Mouse (Mus musculus) lung, embryonic 14.5 days (tissue): ENCODE data around the gene Trdmt1. TPM values are rescaled to one million over a fixed set of nuclear protein-coding genes. Genes with fewer than 3 reads are reported as not detected.

ENCODE experiments used
- ATAC-seq: fragments of 200-750 bp; cut with Nextera tagmentation; 2 replicates; pipeline ENCODE4 v1.8.0; 2017; ENCODE audit warnings: mild to moderate bottlenecking, moderate TSS enrichment, moderate library complexity; ENCODE audit not compliant: insufficient read depth
- DNase-seq: peaks from one replicate; pipeline ENCODE4 v3.0.0-alpha.2; 2015
- H3K27ac ChIP-seq: fragments of 300-500 bp; sonication (generic); 2 replicates; pipeline ENCODE4 v1.5.1; 2014; ENCODE audit warnings: low read depth, mild to moderate bottlenecking, moderate library complexity
- H3K27me3 ChIP-seq: fragments of 300-500 bp; sonication (generic); 2 replicates; pipeline ENCODE4 v1.6.1; 2014; ENCODE audit warnings: low read length, control low read depth; ENCODE audit not compliant: insufficient read depth
- H3K36me3 ChIP-seq: fragments of 300-500 bp; sonication (generic); 2 replicates; pipeline ENCODE4 v1.6.1; 2014; ENCODE audit warnings: control low read depth; ENCODE audit not compliant: insufficient read depth
- H3K4me1 ChIP-seq: fragments of 300-500 bp; sonication (generic); 2 replicates; pipeline ENCODE4 v1.6.1; 2014; ENCODE audit warnings: antibody characterized with exemption, control low read depth; ENCODE audit not compliant: insufficient read depth
- H3K4me2 ChIP-seq: fragments of 300-500 bp; sonication (generic); 2 replicates; pipeline ENCODE4 v1.6.1; 2014; ENCODE audit warnings: mild to moderate bottlenecking
- H3K4me3 ChIP-seq: fragments of 300-500 bp; sonication (generic); 2 replicates; pipeline ENCODE4 v1.5.1; 2014; ENCODE audit warnings: low read depth, low read length
- H3K9ac ChIP-seq: fragments of 300-500 bp; sonication (generic); 2 replicates; pipeline ENCODE4 v1.6.1; 2014
- H3K9me3 ChIP-seq: fragments of 300-500 bp; sonication (generic); 2 replicates; pipeline ENCODE4 v1.6.1; 2016; ENCODE audit warnings: low read depth, low read length, control low read depth
- CTCF ChIP-seq: IDR thresholded peaks from 2 replicates; pipeline ENCODE4 v1.5.1; 2016; ENCODE audit warnings: antibody characterized with exemption, low read depth
- WGBS: fragments of 180-500 bp; shearing (Covaris S2); extraction: QIAGEN DNeasy Blood & Tissue Kit; methylation state at CpG from one replicate; pipeline ENCODE4 v1.1.7; 2014; 5-methylcytosine and 5-hydroxymethylcytosine counted together
- polyA plus RNA-seq: library from polyadenylated mRNA; unstranded; fragments of >200 nt; fragmentation: Nextera tagmentation; extraction: Ambion mirVana; gene quantifications from 2 replicates; pipeline ENCODE4 v1.2.1, GENCODE M21; 2014

Trdmt1 gene
- polyA plus RNA-seq, 1 experiment from 2014 or later: 18.1 TPM

GRCm38 (mm10) chr2:13526205-13526604 is 18.3 kb downstream of the Trdmt1 start:
- DNase-seq (no peak), ATAC-seq (no peak)
- no peak overlapping the region for H3K4me2 ChIP-seq
- H3K4me3 ChIP-seq: no peak overlapping the region
- H3K27ac ChIP-seq: no peak overlapping the region
- no peak overlapping the region for H3K9ac ChIP-seq
- no peaks in the 10 kb centered on the region for H3K9me3 ChIP-seq
- H3K27me3 ChIP-seq: no peaks in the 10 kb centered on the region
- 63% methylated on average over 2 of the region's 2 CpGs for WGBS
- no peak for TF ChIP-seq CTCF
- no peaks in the 10 kb centered on the region for H3K4me1 ChIP-seq
- no peaks in the 10 kb centered on the region for H3K36me3 ChIP-seq

GRCm38 (mm10) chr2:13523540-13524456 is 20.7 kb downstream of the Trdmt1 start:
- no peak overlapping the region for H3K9ac ChIP-seq
- H3K4me1 ChIP-seq: no peaks in the 10 kb centered on the region
- peak; percentile 77 for ATAC-seq
- H3K4me3 ChIP-seq: no peak overlapping the region
- H3K27ac ChIP-seq: no peak overlapping the region; the same call in 1 of the 2 replicates
- no peak for TF ChIP-seq CTCF
- peak; percentile 40 for DNase-seq
- H3K27me3 ChIP-seq: no peaks in the 10 kb centered on the region
- H3K36me3 ChIP-seq: no peaks in the 10 kb centered on the region
- 36% methylated on average over 8 of the region's 8 CpGs for WGBS
- no peaks in the 10 kb centered on the region for H3K9me3 ChIP-seq
- no peak overlapping the region for H3K4me2 ChIP-seq

- 24% methylated on average over 8 of the region's 8 CpGs for WGBS
- no peak overlapping the region for H3K4me2 ChIP-seq
- H3K27me3 ChIP-seq: no peaks in the 10 kb centered on the region
- peak; percentile 49 for DNase-seq
- H3K9me3 ChIP-seq: no peaks in the 10 kb centered on the region
- no peak overlapping the region for H3K9ac ChIP-seq
- no peak for TF ChIP-seq CTCF
- no peaks in the 10 kb centered on the region for H3K4me1 ChIP-seq
- H3K36me3 ChIP-seq: no peaks in the 10 kb centered on the region
- H3K27ac ChIP-seq: no peak overlapping the region
- no peak overlapping the region for H3K4me3 ChIP-seq
- ATAC-seq: no peak
Measured at GRCm38 (mm10) chr2:13522106-13522505, 22.4 kb downstream of the Trdmt1 start.

GRCm38 (mm10) chr2:13514949-13515348 is 29.5 kb downstream of the Trdmt1 start:
- no peak for TF ChIP-seq CTCF
- Histone ChIP-seq H3K9ac (no peak overlapping the region), H3K4me1 (no peaks in the 10 kb centered on the region), H3K36me3 (peaks cover 3% of the 10 kb centered on the region; the same call in 1 of the 2 replicates), H3K4me2 (no peak overlapping the region), H3K27me3 (no peaks in the 10 kb centered on the region), H3K27ac (no peak overlapping the region), H3K9me3 (no peaks in the 10 kb centered on the region), H3K4me3 (no peak overlapping the region)
- DNase-seq (no peak), ATAC-seq (no peak)
- 56% methylated on average over 4 of the region's 4 CpGs for WGBS

GRCm38 (mm10) chr2:13502717-13503116 is 41.8 kb downstream of the Trdmt1 start:
- no peak overlapping the region for H3K27ac ChIP-seq
- H3K4me3 ChIP-seq: no peak overlapping the region
- TF ChIP-seq CTCF: no peak
- 84% methylated on average over 2 of the region's 2 CpGs for WGBS
- no peak for ATAC-seq
- DNase-seq: no peak
- H3K4me2 ChIP-seq: no peak overlapping the region
- H3K9me3 ChIP-seq: no peaks in the 10 kb centered on the region
- no peaks in the 10 kb centered on the region for H3K36me3 ChIP-seq
- H3K27me3 ChIP-seq: no peaks in the 10 kb centered on the region
- H3K4me1 ChIP-seq: no peaks in the 10 kb centered on the region
- no peak overlapping the region for H3K9ac ChIP-seq

GRCm38 (mm10) chr2:13501553-13501952 is 42.9 kb downstream of the Trdmt1 start:
- Histone ChIP-seq H3K27me3 (no peaks in the 10 kb centered on the region), H3K36me3 (no peaks in the 10 kb centered on the region), H3K4me3 (no peak overlapping the region), H3K4me1 (no peaks in the 10 kb centered on the region), H3K9ac (no peak overlapping the region), H3K27ac (no peak overlapping the region), H3K4me2 (no peak overlapping the region), H3K9me3 (no peaks in the 10 kb centered on the region)
- no peak for ATAC-seq
- 33% methylated on average over 5 of the region's 5 CpGs for WGBS
- TF ChIP-seq CTCF: no peak
- DNase-seq: no peak

GRCm38 (mm10) chr2:13500298-13500999 is 44.0 kb downstream of the Trdmt1 start:
- H3K36me3 ChIP-seq: no peaks in the 10 kb centered on the region
- no peak for TF ChIP-seq CTCF
- H3K4me2 ChIP-seq: no peak overlapping the region
- H3K4me3 ChIP-seq: no peak overlapping the region
- H3K9me3 ChIP-seq: no peaks in the 10 kb centered on the region
- no peaks in the 10 kb centered on the region for H3K27me3 ChIP-seq
- no peaks in the 10 kb centered on the region for H3K4me1 ChIP-seq
- H3K27ac ChIP-seq: no peak overlapping the region
- DNase-seq: peak; percentile 28
- 60% methylated on average over 5 of the region's 5 CpGs for WGBS
- peak; percentile 47 for ATAC-seq
- no peak overlapping the region for H3K9ac ChIP-seq
